In genomic region chr10:98946031-98946791, GRCm38 (mm10) we compare ENCODE assay signal across 15 mouse cellular contexts. TPM values are rescaled to one million over a fixed set of nuclear protein-coding genes. Genes with fewer than 3 reads are reported as not detected.
DNase-seq lines count a peak whose midpoint lies in the region; ATAC-seq and TF ChIP-seq lines count a peak whose summit lies in the region.
"Had no signal": no experiment of that assay in that cellular context is flagged by ENCODE, and none has a peak within 500 bp of the region (broad histone marks: within the 10 kb centered on the region; RNA-seq: fewer than 3 reads in every experiment).

No protein-coding gene starts in this region.

- DNase-seq in heart, adult 11 months, result peak; percentile 54
- DNase-seq in heart, adult 9 months (ENCODE audit: low spot score in 2 of 2), result no peak
- no peak for DNase-seq in lung, embryonic 14.5 days
- no peak for DNase-seq in lung, postnatal 10 days
- peak; percentile 26 for DNase-seq in brain, embryonic 14.5 days (ENCODE audit: low read depth)
- no peak for DNase-seq in urinary bladder, adult 18-20 months (ENCODE audit: low spot score in 2 of 2)
- DNase-seq in left cerebral cortex, adult 11 months (ENCODE audit: low spot score), result no peak
- DNase-seq: cerebellum, adult 11-12 months; liver; thymus, adult 18-20 months had no signal

- no peak overlapping the region for H3K4me2 ChIP-seq in lung, embryonic 14.5 days
- H3K4me2 ChIP-seq in neural tube, embryonic 15.5 days, result no peak overlapping the region
- H3K4me2 ChIP-seq: embryonic facial prominence, embryonic 13.5 days; heart, embryonic 15.5 days; kidney, embryonic 15.5 days; lung, embryonic 15.5 days had no signal

- no peaks in the 10 kb centered on the region for H3K36me3 ChIP-seq in lung, embryonic 14.5 days (ENCODE audit: insufficient read depth)
- H3K36me3 ChIP-seq in neural tube, embryonic 15.5 days, result no peaks in the 10 kb centered on the region
- H3K36me3 ChIP-seq: embryonic facial prominence, embryonic 13.5 days; heart, embryonic 15.5 days; kidney, embryonic 15.5 days; lung, embryonic 15.5 days had no signal

- TF ChIP-seq POLR2A in brain, embryonic 14.5 days (IDR thresholded peaks at IDR 0.05; ENCODE audit: borderline replicate concordance, extremely low read depth, insufficient read depth, insufficient read length, poor library complexity, severe bottlenecking), result no peak

- no peak for ATAC-seq in lung, embryonic 14.5 days (ENCODE audit: insufficient read depth)
- peak; percentile 62; the same call in 1 of the 2 replicates for ATAC-seq in neural tube, embryonic 15.5 days (ENCODE audit: low FRiP score)

- H3K9ac ChIP-seq in lung, embryonic 14.5 days, result no peak overlapping the region
- H3K9ac ChIP-seq in neural tube, embryonic 15.5 days (replicated peaks), result no peak overlapping the region
- H3K9ac ChIP-seq: embryonic facial prominence, embryonic 13.5 days; heart, embryonic 15.5 days; kidney, embryonic 15.5 days; lung, embryonic 15.5 days had no signal

- no peak overlapping the region for H3K27ac ChIP-seq in lung, embryonic 14.5 days (ENCODE audit: low read depth)
- H3K27ac ChIP-seq in neural tube, embryonic 15.5 days (replicated peaks), result no peak overlapping the region
- H3K27ac ChIP-seq: embryonic facial prominence, embryonic 13.5 days; heart, embryonic 15.5 days; kidney, embryonic 15.5 days; lung, embryonic 15.5 days had no signal

- H3K4me1 ChIP-seq in lung, embryonic 14.5 days (ENCODE audit: insufficient read depth), result peaks cover 16% of the 10 kb centered on the region; the same call in 1 of the 2 replicates
- H3K4me1 ChIP-seq in neural tube, embryonic 15.5 days, result peaks cover 27% of the 10 kb centered on the region

- no peaks in the 10 kb centered on the region for H3K27me3 ChIP-seq in lung, embryonic 14.5 days (ENCODE audit: insufficient read depth, low read length)
- H3K27me3 ChIP-seq in neural tube, embryonic 15.5 days (replicated peaks), result no peaks in the 10 kb centered on the region
- H3K27me3 ChIP-seq: embryonic facial prominence, embryonic 13.5 days; heart, embryonic 15.5 days; kidney, embryonic 15.5 days; lung, embryonic 15.5 days had no signal

- H3K9me3 ChIP-seq in lung, embryonic 14.5 days (ENCODE audit: low read depth, low read length), result no peaks in the 10 kb centered on the region
- no peaks in the 10 kb centered on the region for H3K9me3 ChIP-seq in neural tube, embryonic 15.5 days (replicated peaks)
- H3K9me3 ChIP-seq: embryonic facial prominence, embryonic 13.5 days; heart, embryonic 15.5 days; kidney, embryonic 15.5 days; lung, embryonic 15.5 days had no signal

- peak; percentile 12; the same call in 1 of the 2 replicates for TF ChIP-seq CTCF in lung, embryonic 14.5 days (IDR thresholded peaks at IDR 0.05; ENCODE audit: low read depth)
- TF ChIP-seq CTCF in brain, embryonic 14.5 days (IDR thresholded peaks at IDR 0.05; ENCODE audit: borderline replicate concordance, extremely low read depth, insufficient read depth, insufficient read length), result no peak

- 69% methylated on average over 9 of the region's 9 CpGs for WGBS in lung, embryonic 14.5 days
- WGBS in neural tube, embryonic 15.5 days, result 47% methylated on average over 9 of the region's 9 CpGs

- H3K4me3 ChIP-seq in lung, embryonic 14.5 days (ENCODE audit: low read depth, low read length), result no peak overlapping the region
- no peak overlapping the region for H3K4me3 ChIP-seq in neural tube, embryonic 15.5 days (replicated peaks)
- H3K4me3 ChIP-seq: embryonic facial prominence, embryonic 13.5 days; heart, embryonic 15.5 days; kidney, embryonic 15.5 days; lung, embryonic 15.5 days had no signal

RNA-seq across cellular contexts. Expression of gene Atp2b1, which starts 32.0 kb away (rescaled TPM):
- 174 and 176 TPM in 2 replicates for polyA plus RNA-seq in lung, embryonic 14.5 days (2014; fragmentation: Nextera tagmentation; extraction: Ambion mirVana)
- polyA plus RNA-seq in brain, embryonic 14.5 days (2012; rRNA removed), result 46.6 and 92.4 TPM in 2 replicates
- 372 and 398 TPM in 2 replicates for polyA plus RNA-seq in neural tube, embryonic 15.5 days (2015; fragmentation: Nextera tagmentation; extraction: Ambion mirVana)

Comparison
In these comparisons a context has a peak if more than half of its experiments do, and no peak if none do; other contexts are left out.
1. DNase-seq: peak in heart, adult 11 months (single experiment) and brain, embryonic 14.5 days (single experiment); none in heart, adult 9 months (0 of 2), lung, embryonic 14.5 days (single experiment), lung, postnatal 10 days (single experiment), urinary bladder, adult 18-20 months (0 of 2) and left cerebral cortex, adult 11 months (single experiment).